Mouse (Mus musculus) frontal cortex, postnatal 14 days (tissue): ENCODE results near the gene Mxra8.

Experiments used
- DNase-seq, 2 experiments: peaks; one replicate each; pipeline ENCODE4 v3.0.0; 2022; ENCODE audit warnings: low spot score in 2 of 2

Gene Mxra8

GRCm38 (mm10) chr4:155861787-155862186, 22.3 kb downstream of the Mxra8 start:
- peak in 1 of 2 experiments; percentile 8 for DNase-seq

GRCm38 (mm10) chr4:155863001-155863400, 23.5 kb downstream of the Mxra8 start, which contains the start of gene Tas1r3:
TSS of gene Tas1r3 (minus strand) at chr4:155863362.
- peak in 1 of 2 experiments; percentile 8 for DNase-seq

GRCm38 (mm10) chr4:155868614-155869298, 29.3 kb downstream of the Mxra8 start:
- no peak for DNase-seq

GRCm38 (mm10) chr4:155869317-155870033, 30.0 kb downstream of the Mxra8 start, which contains the start of the genes Cptp and Ints11:
TSS of gene Cptp (minus strand) at chr4:155869440.
TSS of gene Ints11 (plus strand) at chr4:155869546.
- peak; percentile 92 to 97 for DNase-seq

- DNase-seq: no peak
Observed at GRCm38 (mm10) chr4:155871404-155871803, 31.9 kb downstream of the Mxra8 start.

GRCm38 (mm10) chr4:155883587-155883986, 44.1 kb downstream of the Mxra8 start:
- DNase-seq: no peak

- DNase-seq: no peak
Observed at GRCm38 (mm10) chr4:155886330-155886729, 46.9 kb downstream of the Mxra8 start.

GRCm38 (mm10) chr4:155887674-155888073, 48.2 kb downstream of the Mxra8 start:
- DNase-seq: no peak

- peak in 1 of 2 experiments; percentile 3 for DNase-seq
Observed at GRCm38 (mm10) chr4:155888181-155888580, 48.7 kb downstream of the Mxra8 start.

GRCm38 (mm10) chr4:155889316-155889715, 49.8 kb downstream of the Mxra8 start:
- peak in 1 of 2 experiments; percentile 3 for DNase-seq

GRCm38 (mm10) chr4:155891011-155891471, 51.6 kb downstream of the Mxra8 start:
- peak in 1 of 2 experiments; percentile 29 for DNase-seq

GRCm38 (mm10) chr4:155891551-155892001, 52.1 kb downstream of the Mxra8 start, which contains the start of the genes Pusl1 and Acap3:
TSS of gene Pusl1 (minus strand) at chr4:155891781.
TSS of gene Acap3 (plus strand) at chr4:155891822.
- DNase-seq: peak; percentile 93

- peak in 1 of 2 experiments; percentile 71 for DNase-seq
Observed at GRCm38 (mm10) chr4:155892017-155892416, 52.5 kb downstream of the Mxra8 start.

GRCm38 (mm10) chr4:155892438-155893211, 53.1 kb downstream of the Mxra8 start:
- peak; percentile 27 to 34 for DNase-seq

GRCm38 (mm10) chr4:155893212-155893690, 53.8 kb downstream of the Mxra8 start:
- peak; percentile 4 to 6 for DNase-seq
